Mouse (Mus musculus) forebrain, embryonic 10.5 days (tissue): Measurements from ENCODE around the gene Kcng4. TPM values are rescaled to one million over a fixed set of nuclear protein-coding genes. Genes with fewer than 3 reads are reported as not detected.

Experiments used
- DNase-seq: peaks from one replicate; pipeline ENCODE4 v3.0.0-alpha.2; 2017; ENCODE audit warnings: low spot score; ENCODE audit errors: extremely low spot score
- H3K27ac ChIP-seq: fragments of 300-500 bp; sonication (generic); 2 replicates; pipeline ENCODE4 v1.5.1; 2016; ENCODE audit warnings: mild to moderate bottlenecking
- H3K27me3 ChIP-seq: fragments of 300-500 bp; sonication (generic); 2 replicates; pipeline ENCODE4 v1.6.1; 2016; ENCODE audit warnings: mild to moderate bottlenecking; ENCODE audit not compliant: poor library complexity, severe bottlenecking
- H3K36me3 ChIP-seq: fragments of 300-500 bp; sonication (generic); replicated peaks from 2 replicates; pipeline ENCODE4 v1.6.1; 2016; ENCODE audit warnings: mild to moderate bottlenecking, moderate library complexity
- H3K4me1 ChIP-seq: fragments of 300-500 bp; sonication (generic); 2 replicates; pipeline ENCODE4 v1.6.1; 2016
- H3K4me3 ChIP-seq: fragments of 300-500 bp; sonication (generic); 2 replicates; pipeline ENCODE4 v1.5.1; 2016; ENCODE audit warnings: mild to moderate bottlenecking, moderate library complexity
- H3K9me3 ChIP-seq: fragments of 300-500 bp; sonication (generic); 2 replicates; pipeline ENCODE4 v1.6.1; 2016; ENCODE audit warnings: mild to moderate bottlenecking, moderate library complexity
- WGBS: fragments of 180-500 bp; shearing (Covaris S2); methylation state at CpG from one replicate; pipeline ENCODE4 v1.1.7; 2016; 5-methylcytosine and 5-hydroxymethylcytosine counted together
- polyA plus RNA-seq: library from polyadenylated mRNA; unstranded; fragments of >200 nt; fragmentation: Nextera tagmentation; extraction: Ambion mirVana; gene quantifications from 2 replicates; pipeline ENCODE4 v1.2.1, GENCODE M21; 2016

The Kcng4 gene
- polyA plus RNA-seq, 1 experiment from 2014 or later = 0.10 TPM

- Histone ChIP-seq H3K27me3 (peaks cover 9% of the 10 kb centered on the region), H3K9me3 (no peaks in the 10 kb centered on the region), H3K4me1 (peaks cover 29% of the 10 kb centered on the region), H3K36me3 (no peaks in the 10 kb centered on the region), H3K4me3 (no peak overlapping the region), H3K27ac (no peak overlapping the region)
- DNase-seq = no peak
- 86% methylated on average over 14 of the region's 14 CpGs for WGBS
Observed at GRCm38 (mm10) chr8:119590348-119590747, 45.1 kb downstream of the Kcng4 start.

- WGBS = 35% methylated on average over 10 of the region's 10 CpGs
- no peaks in the 10 kb centered on the region for H3K36me3 ChIP-seq
- H3K27me3 ChIP-seq = peaks cover 10% of the 10 kb centered on the region
- no peak overlapping the region for H3K4me3 ChIP-seq
- peaks cover 17% of the 10 kb centered on the region for H3K4me1 ChIP-seq
- H3K9me3 ChIP-seq = no peaks in the 10 kb centered on the region
- DNase-seq = no peak
- no peak overlapping the region for H3K27ac ChIP-seq
Observed at GRCm38 (mm10) chr8:119588844-119589243, 46.6 kb downstream of the Kcng4 start.

GRCm38 (mm10) chr8:119588321-119588720 lies 47.2 kb downstream of the Kcng4 start:
- peaks cover 17% of the 10 kb centered on the region for H3K4me1 ChIP-seq
- H3K27me3 ChIP-seq = peaks cover 10% of the 10 kb centered on the region
- no peak overlapping the region for H3K4me3 ChIP-seq
- no peak overlapping the region for H3K27ac ChIP-seq
- H3K36me3 ChIP-seq = no peaks in the 10 kb centered on the region
- 77% methylated on average over 4 of the region's 4 CpGs for WGBS
- no peak for DNase-seq
- H3K9me3 ChIP-seq = no peaks in the 10 kb centered on the region

- peak overlapping the region; percentile 74 for H3K27ac ChIP-seq
- peaks cover 10% of the 10 kb centered on the region for H3K27me3 ChIP-seq
- DNase-seq = no peak
- no peaks in the 10 kb centered on the region for H3K9me3 ChIP-seq
- H3K4me1 ChIP-seq = peaks cover 16% of the 10 kb centered on the region
- H3K4me3 ChIP-seq = peak overlapping the region; percentile 49
- H3K36me3 ChIP-seq = no peaks in the 10 kb centered on the region
- WGBS = 14% methylated on average over 24 of the region's 24 CpGs
Observed at GRCm38 (mm10) chr8:119585901-119586300, 49.6 kb downstream of the Kcng4 start.

- H3K27ac ChIP-seq = no peak overlapping the region
- peaks cover 4% of the 10 kb centered on the region; the same call in 1 of the 2 replicates for H3K4me1 ChIP-seq
- peaks cover 46% of the 10 kb centered on the region for H3K27me3 ChIP-seq
- no peak for DNase-seq
- no peaks in the 10 kb centered on the region for H3K36me3 ChIP-seq
- H3K4me3 ChIP-seq = no peak overlapping the region
- WGBS = 91% methylated on average over 5 of the region's 5 CpGs
- H3K9me3 ChIP-seq = no peaks in the 10 kb centered on the region
Observed at GRCm38 (mm10) chr8:119580441-119581161, 54.9 kb downstream of the Kcng4 start.

GRCm38 (mm10) chr8:119579096-119579495 lies 56.4 kb downstream of the Kcng4 start:
- Histone ChIP-seq H3K27ac (no peak overlapping the region), H3K4me1 (peaks cover 17% of the 10 kb centered on the region), H3K4me3 (no peak overlapping the region), H3K36me3 (no peaks in the 10 kb centered on the region), H3K9me3 (no peaks in the 10 kb centered on the region), H3K27me3 (peaks cover 46% of the 10 kb centered on the region)
- WGBS = 48% methylated on average over 13 of the region's 13 CpGs
- no peak for DNase-seq

- 3% methylated on average over 16 of the region's 16 CpGs for WGBS
- Histone ChIP-seq H3K27me3 (peaks cover 60% of the 10 kb centered on the region), H3K36me3 (peaks cover 6% of the 10 kb centered on the region; the same call in 1 of the 2 replicates), H3K27ac (peak overlapping the region; percentile 93; the same call in 1 of the 2 replicates), H3K4me3 (peak overlapping the region; percentile 94), H3K9me3 (no peaks in the 10 kb centered on the region), H3K4me1 (peaks cover 31% of the 10 kb centered on the region)
- DNase-seq = no peak
Observed at GRCm38 (mm10) chr8:119575366-119575726, 60.1 kb downstream of the Kcng4 start.

GRCm38 (mm10) chr8:119574437-119575365 lies 60.8 kb downstream of the Kcng4 start, which contains the start of the genes Hsdl1 and Dnaaf1:
TSS of gene Hsdl1 (minus strand) at chr8:119575183.
TSS of gene Dnaaf1 (plus strand) at chr8:119575235.
- Histone ChIP-seq H3K9me3 (no peaks in the 10 kb centered on the region), H3K4me1 (peaks cover 37% of the 10 kb centered on the region), H3K27ac (peak within 1 kb of the TSS; percentile 93), H3K27me3 (peaks cover 54% of the 10 kb centered on the region), H3K4me3 (peak within 1 kb of the TSS; percentile 94), H3K36me3 (peaks cover 6% of the 10 kb centered on the region; the same call in 1 of the 2 replicates)
- DNase-seq = peak; percentile 94
- under 1% methylated on average over 89 of the region's 97 CpGs for WGBS

Other genes starting within 250 kb of the Kcng4 start
- 9.2 and 10.2 TPM in 2 replicates for gene Mlycd, start 240.8 kb downstream of the Kcng4 start, polyA plus RNA-seq
- 0.48 and 0.73 TPM in 2 replicates for gene Osgin1, start 201.6 kb downstream of the Kcng4 start, polyA plus RNA-seq
- 15.5 and 19.1 TPM in 2 replicates for gene Necab2, start 189.0 kb downstream of the Kcng4 start, polyA plus RNA-seq
- gene Slc38a8, start 134.0 kb downstream of the Kcng4 start, polyA plus RNA-seq = 1.0 and 4.4 TPM in 2 replicates
- 106 TPM in 2 replicates for gene Mbtps1, start 76.9 kb downstream of the Kcng4 start, polyA plus RNA-seq
- gene Hsdl1, start 60.5 kb downstream of the Kcng4 start, polyA plus RNA-seq = 61.9 and 66.0 TPM in 2 replicates
- gene Dnaaf1, start 60.4 kb downstream of the Kcng4 start, polyA plus RNA-seq = 0.11 TPM in 1 of 2 replicates, not detected in the other
- gene Taf1c, start 30.5 kb downstream of the Kcng4 start, polyA plus RNA-seq = 17.0 and 18.5 TPM in 2 replicates
- 0.10 and 0.16 TPM in 2 replicates for gene Adad2, start 22.9 kb downstream of the Kcng4 start, polyA plus RNA-seq
- 2.7 and 3.7 TPM in 2 replicates for gene Wfdc1, start 30.7 kb upstream of the Kcng4 start, polyA plus RNA-seq
- 1.5 and 1.6 TPM in 2 replicates for gene Atp2c2, start 64.3 kb upstream of the Kcng4 start, polyA plus RNA-seq
- 16.7 and 17.3 TPM in 2 replicates for gene Tldc1, start 142.7 kb upstream of the Kcng4 start, polyA plus RNA-seq
- 109 and 114 TPM in 2 replicates for gene Cotl1, start 204.9 kb upstream of the Kcng4 start, polyA plus RNA-seq
- gene Klhl36, start 226.6 kb upstream of the Kcng4 start, polyA plus RNA-seq = 10.8 and 11.1 TPM in 2 replicates